Mouse (Mus musculus) 3134 (cell line): ENCODE measurements around the gene Mobp.

ENCODE experiments used
- DNase-seq: peaks from one replicate; pipeline ENCODE4 v3.0.0-alpha.2; 2011; ENCODE audit warnings: low spot score; ENCODE audit not compliant: insufficient read length; ENCODE audit errors: extremely low read depth

Mobp gene

DNA sequence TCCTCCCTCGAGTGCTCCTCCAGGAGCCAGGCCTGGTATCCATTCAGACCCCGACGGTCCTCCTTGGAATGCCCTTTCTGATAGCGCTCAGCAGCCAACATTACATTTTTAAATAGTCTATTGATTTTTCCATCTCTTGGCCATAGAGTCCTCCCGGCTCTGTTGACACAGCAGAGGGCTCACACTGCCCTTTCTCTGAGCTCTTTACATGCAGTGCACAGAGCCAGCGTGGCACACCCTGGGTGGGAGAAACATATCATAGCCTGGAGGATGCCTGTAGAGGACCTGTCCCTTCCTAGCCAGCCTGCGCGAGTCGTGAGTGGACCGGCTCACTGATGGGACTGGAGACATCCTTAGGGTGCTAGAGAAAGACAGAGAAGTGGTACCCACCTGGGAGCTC lies 54.4 kb downstream of the Mobp start:
- no peak for DNase-seq

DNA sequence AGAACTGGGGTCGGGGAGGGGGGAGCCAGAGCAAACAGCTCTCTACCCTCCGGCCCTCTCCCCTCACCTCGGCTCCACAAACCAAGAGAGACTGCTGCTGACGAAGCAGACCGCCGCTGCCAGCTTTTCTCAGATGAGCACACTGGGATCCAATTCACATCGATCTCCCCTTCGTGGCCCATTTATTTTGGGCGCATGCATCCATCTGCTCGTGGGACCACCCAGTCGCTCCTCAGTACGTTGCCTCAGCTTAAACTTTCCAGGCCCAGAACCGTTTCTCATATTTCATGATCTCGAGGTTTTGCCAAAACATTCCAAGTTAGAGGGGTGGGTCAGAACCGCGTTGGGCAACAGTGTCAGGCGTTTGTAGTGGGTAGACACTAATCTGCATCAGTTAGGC lies 57.4 kb downstream of the Mobp start:
- DNase-seq: no peak

DNA sequence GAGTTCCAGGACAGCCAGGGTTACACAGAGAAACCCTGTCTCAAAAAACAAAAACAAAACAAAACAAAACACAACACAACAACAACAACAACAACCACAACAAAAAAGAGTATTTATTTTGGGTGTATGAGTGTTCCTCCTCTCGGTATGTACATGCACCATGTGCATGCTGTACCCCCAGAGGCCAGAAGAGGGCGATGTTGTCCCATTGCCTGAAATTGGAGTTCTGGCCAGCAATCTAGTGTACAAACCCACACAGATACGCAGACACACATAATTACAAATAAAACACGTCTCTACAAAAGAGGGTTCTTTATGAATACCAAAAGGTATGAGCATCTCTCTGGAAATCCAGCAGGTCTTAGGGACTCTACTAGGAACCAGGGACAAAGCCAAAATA lies 60.6 kb downstream of the Mobp start:
- DNase-seq: no peak

DNA sequence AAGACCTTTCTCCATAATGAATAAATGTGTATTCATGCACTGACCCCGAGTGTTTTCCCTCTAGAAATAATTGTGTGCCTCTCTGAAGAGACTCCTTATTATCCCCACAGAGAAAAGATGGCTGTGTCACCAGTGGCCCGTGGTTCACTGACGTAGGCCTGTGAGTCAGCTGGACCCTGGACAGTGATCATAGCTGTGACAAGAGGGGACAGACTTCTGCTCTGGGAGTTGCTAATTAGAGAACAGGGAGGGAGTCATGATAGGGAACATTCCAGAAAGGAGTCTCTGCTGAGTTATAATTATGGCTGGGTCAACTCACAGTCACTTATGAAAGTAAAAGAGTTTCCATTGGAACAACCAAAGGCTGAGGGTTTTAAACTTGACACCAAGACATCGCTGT lies 61.4 kb downstream of the Mobp start:
- DNase-seq: no peak

DNA sequence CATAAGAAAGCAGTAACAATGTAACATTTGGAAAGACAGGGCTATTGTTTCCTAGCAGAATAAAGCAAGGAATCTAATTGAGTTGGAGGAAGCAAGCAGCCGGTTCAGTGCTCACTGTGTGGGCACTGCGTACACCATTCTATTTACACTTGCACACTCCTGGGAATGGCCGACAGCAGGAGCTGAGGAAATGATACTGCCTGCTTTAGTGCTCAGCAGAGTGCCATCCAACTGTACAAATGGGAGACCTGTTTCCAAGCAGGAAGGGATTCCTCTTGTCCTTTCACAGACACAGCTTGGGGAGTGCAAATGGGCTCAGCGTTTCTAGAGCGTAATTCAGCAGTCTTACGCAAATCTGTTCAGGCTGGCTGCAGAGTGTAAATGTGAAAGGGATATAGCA lies 63.4 kb downstream of the Mobp start:
- no peak for DNase-seq

DNA sequence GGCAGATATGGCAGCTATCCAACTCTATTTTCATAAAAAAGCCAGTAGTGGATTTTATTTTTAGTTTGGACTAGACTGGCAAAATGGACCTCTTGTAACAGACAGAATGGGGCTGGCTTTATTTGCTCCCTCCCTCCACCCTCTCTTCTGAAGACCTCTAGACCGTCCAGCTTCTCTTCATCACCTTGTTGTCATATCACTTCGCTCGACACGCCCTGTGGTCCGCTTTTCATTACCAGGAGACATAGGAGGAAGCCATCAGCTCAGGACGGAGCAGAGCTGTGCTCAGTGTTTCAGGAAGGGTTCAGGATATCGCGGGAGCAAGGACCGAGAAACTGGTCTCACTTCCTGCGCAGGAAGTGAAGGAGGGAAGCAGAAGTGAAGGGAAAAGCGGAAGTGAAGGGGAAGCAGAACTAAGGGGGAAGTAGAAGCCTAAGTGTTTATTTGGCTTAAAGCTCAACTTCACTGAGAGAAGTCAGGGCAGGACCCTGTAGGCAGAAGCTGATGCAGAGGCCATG lies 65.5 kb downstream of the Mobp start:
- DNase-seq: no peak

DNA sequence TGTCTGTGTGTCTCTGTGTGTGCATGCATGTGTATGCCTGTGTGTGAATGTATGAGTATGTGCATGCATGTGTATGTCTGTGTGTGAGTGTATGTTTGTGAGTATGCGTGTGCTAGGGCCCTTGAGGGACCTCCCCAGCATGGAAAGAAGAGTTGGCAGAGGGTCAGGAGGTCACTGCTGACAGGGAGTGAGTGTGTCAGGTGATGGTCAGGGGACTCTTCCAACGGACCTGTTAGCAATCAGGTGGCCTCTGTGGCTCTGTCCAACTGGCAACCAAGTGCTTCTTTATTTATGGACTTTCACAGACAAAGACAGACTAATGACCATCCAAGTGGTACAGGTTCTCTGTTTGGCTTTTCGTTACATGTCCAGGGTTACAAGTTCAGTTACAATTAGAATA lies 69.9 kb downstream of the Mobp start:
- no peak for DNase-seq
